Mouse (Mus musculus) midbrain, postnatal 0 days (tissue): ENCODE data around the gene Tcerg1l. TPM values are rescaled to one million over a fixed set of nuclear protein-coding genes. Genes with fewer than 3 reads are reported as not detected.

ENCODE experiments used
- ATAC-seq: fragments of 200-750 bp; cut with Nextera tagmentation; 2 replicates; pipeline ENCODE4 v1.8.0; 2017; ENCODE audit warnings: moderate number of reproducible peaks, mild to moderate bottlenecking, moderate TSS enrichment, moderate library complexity; ENCODE audit not compliant: low FRiP score
- DNase-seq: peaks from one replicate; pipeline ENCODE4 v3.0.0-alpha.2; 2015; ENCODE audit warnings: low spot score
- H3K27ac ChIP-seq: fragments of 300-500 bp; sonication (generic); 2 replicates; pipeline ENCODE4 v1.5.1; 2014; ENCODE audit warnings: low read depth, mild to moderate bottlenecking, low read length, mixed read lengths
- H3K27me3 ChIP-seq: fragments of 300-500 bp; sonication (generic); 2 replicates; pipeline ENCODE4 v1.6.1; 2014; ENCODE audit warnings: low read length, control low read depth, mixed read lengths; ENCODE audit not compliant: insufficient read depth
- H3K36me3 ChIP-seq: fragments of 300-500 bp; sonication (generic); 2 replicates; pipeline ENCODE4 v1.6.1; 2014; ENCODE audit warnings: low read length, control low read depth, mixed read lengths; ENCODE audit not compliant: insufficient read depth
- H3K4me1 ChIP-seq: fragments of 300-500 bp; sonication (generic); 2 replicates; pipeline ENCODE4 v1.6.1; 2014; ENCODE audit warnings: mild to moderate bottlenecking, control low read depth, antibody characterized with exemption, low read length, mixed read lengths; ENCODE audit not compliant: insufficient read depth
- H3K4me2 ChIP-seq: fragments of 300-500 bp; sonication (generic); 2 replicates; pipeline ENCODE4 v1.6.1; 2014; ENCODE audit warnings: low read depth, mild to moderate bottlenecking, low read length, mixed read lengths; ENCODE audit not compliant: poor library complexity, severe bottlenecking
- H3K4me3 ChIP-seq: fragments of 300-500 bp; sonication (generic); 2 replicates; pipeline ENCODE4 v1.5.1; 2014; ENCODE audit warnings: low read depth, mild to moderate bottlenecking, low read length, moderate library complexity
- H3K9ac ChIP-seq: fragments of 300-500 bp; sonication (generic); replicated peaks from 2 replicates; pipeline ENCODE4 v1.6.1; 2014; ENCODE audit warnings: mild to moderate bottlenecking, low read length, moderate library complexity, mixed read lengths; ENCODE audit not compliant: poor library complexity, severe bottlenecking
- H3K9me3 ChIP-seq: fragments of 300-500 bp; sonication (generic); 2 replicates; pipeline ENCODE4 v1.6.1; 2016; ENCODE audit warnings: low read length, control low read depth
- CTCF ChIP-seq: IDR thresholded peaks from 2 replicates; pipeline ENCODE4 v1.5.1; 2016; ENCODE audit warnings: antibody characterized with exemption, mild to moderate bottlenecking
- WGBS: fragments of 180-500 bp; shearing (Covaris S2); extraction: QIAGEN DNeasy Blood & Tissue Kit; methylation state at CpG from one replicate; pipeline ENCODE4 v1.1.7; 2014; 5-methylcytosine and 5-hydroxymethylcytosine counted together
- polyA plus RNA-seq: library from polyadenylated mRNA; unstranded; fragments of >200 nt; fragmentation: Nextera tagmentation; extraction: Ambion mirVana; gene quantifications from 2 replicates; pipeline ENCODE4 v1.2.1, GENCODE M21; 2015
- total RNA-seq: library from RNA; depleted of rRNA; stranded (reverse); fragments of >200 nt; gene quantifications from 2 replicates; pipeline ENCODE4 v1.2.3, GENCODE M21; 2014

Tcerg1l gene
- total and polyA plus RNA-seq, 2 experiments from 2014 or later, result 31.2 to 36.0 TPM

DNA sequence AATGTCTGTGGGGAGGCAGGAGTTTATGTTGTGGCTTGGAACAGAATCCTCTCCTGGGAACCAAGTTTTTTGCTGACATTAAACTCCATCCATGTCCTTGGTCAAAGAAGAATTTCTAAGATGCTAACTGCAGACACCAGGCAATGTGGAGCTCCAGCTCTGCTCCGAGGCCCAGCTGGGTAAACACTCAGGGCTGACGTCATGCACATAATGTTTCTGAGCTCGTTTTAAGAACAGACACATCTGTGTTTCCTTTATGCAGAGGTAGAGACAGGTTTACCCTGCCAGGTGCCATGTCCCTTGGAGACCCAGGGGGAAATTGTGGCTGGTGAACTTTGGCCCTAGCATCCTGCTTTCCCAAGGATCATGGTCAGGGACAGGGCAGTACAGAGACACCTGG, 29.9 kb upstream of the Tcerg1l start:
- DNase-seq (no peak), ATAC-seq (no peak)
- no peaks in the 10 kb centered on the region for H3K4me1 ChIP-seq
- no peak overlapping the region for H3K4me3 ChIP-seq
- H3K36me3 ChIP-seq, result no peaks in the 10 kb centered on the region
- H3K9me3 ChIP-seq, result no peaks in the 10 kb centered on the region
- H3K4me2 ChIP-seq, result no peak overlapping the region
- H3K27ac ChIP-seq, result no peak overlapping the region
- no peaks in the 10 kb centered on the region for H3K27me3 ChIP-seq
- WGBS, result 70% methylated on average over 3 of the region's 3 CpGs
- TF ChIP-seq CTCF, result no peak
- no peak overlapping the region for H3K9ac ChIP-seq

DNA sequence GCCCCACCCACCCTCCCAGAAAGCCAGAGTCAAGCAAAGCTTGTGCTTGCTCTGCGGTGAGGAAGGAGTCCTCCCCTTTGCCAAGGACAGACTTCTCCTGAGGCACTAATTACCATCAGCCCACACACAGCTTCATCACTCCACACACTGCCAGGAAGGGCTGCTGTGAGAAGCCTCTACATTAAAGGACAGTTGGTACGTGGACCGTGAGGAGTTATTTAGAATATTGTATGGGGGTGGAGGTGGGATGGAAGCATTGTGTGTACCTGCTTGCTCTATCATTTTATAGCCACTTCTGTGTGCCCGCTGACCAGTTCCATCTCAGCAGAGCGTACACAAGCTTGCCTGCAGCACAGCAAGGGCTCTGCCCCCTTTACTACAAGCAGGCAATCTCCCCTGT, 16.0 kb upstream of the Tcerg1l start:
- DNase-seq, result no peak
- Histone ChIP-seq H3K27me3 (no peaks in the 10 kb centered on the region), H3K4me2 (no peak overlapping the region), H3K9me3 (no peaks in the 10 kb centered on the region), H3K4me3 (no peak overlapping the region), H3K36me3 (no peaks in the 10 kb centered on the region), H3K27ac (no peak overlapping the region), H3K4me1 (no peaks in the 10 kb centered on the region), H3K9ac (no peak overlapping the region)
- no peak for ATAC-seq
- WGBS, result 64% methylated on average over 5 of the region's 5 CpGs
- no peak for TF ChIP-seq CTCF

- Histone ChIP-seq H3K9me3 (no peaks in the 10 kb centered on the region), H3K27me3 (0 out of 2 replicates have a peak, but pooled peaks cover 3% of the 10 kb centered on the region), H3K36me3 (no peaks in the 10 kb centered on the region), H3K4me1 (no peaks in the 10 kb centered on the region), H3K27ac (no peak overlapping the region), H3K9ac (no peak overlapping the region), H3K4me2 (no peak overlapping the region), H3K4me3 (no peak overlapping the region)
- ATAC-seq, result no peak
- no peak for DNase-seq
- WGBS, result 96% methylated on average over 5 of the region's 5 CpGs
- no peak for TF ChIP-seq CTCF
These were observed 4.1 kb upstream of the Tcerg1l start for GRCm38 (mm10) chr7:138401641-138402040.

GRCm38 (mm10) chr7:138400506-138401272, 3.2 kb upstream of the Tcerg1l start:
- ATAC-seq (no peak), DNase-seq (no peak)
- Histone ChIP-seq H3K36me3 (no peaks in the 10 kb centered on the region), H3K27ac (no peak overlapping the region), H3K9ac (no peak overlapping the region), H3K4me3 (no peak overlapping the region), H3K4me2 (no peak overlapping the region), H3K9me3 (no peaks in the 10 kb centered on the region), H3K4me1 (no peaks in the 10 kb centered on the region), H3K27me3 (0 out of 2 replicates have a peak, but pooled peaks cover 3% of the 10 kb centered on the region)
- TF ChIP-seq CTCF, result no peak
- WGBS, result 79% methylated on average over 8 of the region's 8 CpGs

DNA sequence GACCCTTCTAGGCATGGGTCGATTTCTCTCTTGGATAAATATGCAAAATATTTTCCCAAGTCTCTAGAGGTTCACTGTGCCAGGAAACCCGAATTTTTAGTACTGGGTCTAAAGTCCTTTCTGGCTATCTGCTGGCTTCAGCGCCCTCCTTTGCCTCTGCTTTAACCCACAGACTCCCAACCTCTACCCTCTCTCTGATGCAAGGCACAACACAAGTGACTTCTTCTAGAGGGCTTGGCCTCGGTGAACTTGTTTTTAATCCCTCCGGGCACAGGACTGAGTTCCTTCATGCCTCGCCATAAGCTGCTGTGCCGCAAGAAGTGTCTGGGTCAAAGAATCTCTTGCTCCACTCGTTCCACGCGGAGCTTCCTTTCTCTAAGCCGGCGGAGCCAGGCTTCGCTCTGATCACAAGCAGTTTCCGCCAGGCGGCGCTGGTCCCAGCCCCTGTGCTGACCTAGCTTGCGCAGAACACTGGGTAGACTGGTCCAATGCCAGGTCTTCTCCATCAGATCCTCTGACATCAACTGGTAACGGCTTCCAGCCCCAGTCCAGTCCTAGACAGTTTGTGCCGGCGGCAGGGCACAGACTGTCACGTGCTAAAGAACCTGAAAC, 758 bp upstream of the Tcerg1l start:
- 2% methylated on average over 21 of the region's 21 CpGs for WGBS
- Histone ChIP-seq H3K4me3 (peak overlapping the region; percentile 70), H3K9ac (peak overlapping the region; percentile 58), H3K4me1 (no peaks in the 10 kb centered on the region), H3K4me2 (peak overlapping the region; percentile 98), H3K27ac (peak overlapping the region; percentile 62), H3K9me3 (no peaks in the 10 kb centered on the region), H3K36me3 (no peaks in the 10 kb centered on the region), H3K27me3 (0 out of 2 replicates have a peak, but pooled peaks cover 3% of the 10 kb centered on the region)
- peak; percentile 89 for TF ChIP-seq CTCF
- peak; percentile 72 for ATAC-seq
- peak; percentile 95 for DNase-seq

DNA sequence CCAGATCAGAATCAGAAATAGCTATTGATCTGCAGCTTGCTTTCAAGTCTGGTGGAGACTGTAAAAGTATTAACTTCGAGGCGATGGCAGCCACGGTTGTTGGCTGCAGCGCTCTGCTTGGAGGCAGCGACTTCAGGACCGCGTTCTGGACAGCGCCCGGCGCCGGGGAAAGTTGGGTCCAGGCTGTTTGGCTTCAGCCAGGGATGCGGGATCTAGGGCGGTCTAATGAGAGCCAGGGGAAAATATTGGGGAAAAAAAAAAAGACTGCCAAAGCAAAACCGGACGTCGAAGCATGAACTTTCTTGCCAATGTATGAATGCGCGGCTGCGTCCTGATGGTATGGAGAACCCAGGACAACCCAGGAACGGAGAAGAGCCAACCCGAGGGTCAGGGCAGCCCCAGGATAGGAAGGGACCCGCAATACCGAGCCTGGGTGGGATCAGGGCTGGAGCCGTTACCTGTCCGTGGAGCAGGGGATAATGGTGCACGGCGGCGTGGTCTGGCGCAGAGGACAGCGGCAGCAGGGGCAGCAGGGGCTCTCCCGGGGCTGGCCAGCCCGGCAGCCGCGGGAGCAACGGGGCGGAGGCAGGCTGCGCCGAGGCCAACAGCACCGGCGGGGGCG, 556 bp downstream of the Tcerg1l start:
- peak; percentile 24 for DNase-seq
- Histone ChIP-seq H3K9ac (peak overlapping the region; percentile 58), H3K9me3 (no peaks in the 10 kb centered on the region), H3K4me2 (peak overlapping the region; percentile 98), H3K27me3 (0 out of 2 replicates have a peak, but pooled peaks cover 3% of the 10 kb centered on the region), H3K27ac (peak overlapping the region; percentile 62), H3K4me3 (peak overlapping the region; percentile 70), H3K36me3 (no peaks in the 10 kb centered on the region), H3K4me1 (no peaks in the 10 kb centered on the region)
- TF ChIP-seq CTCF, result no peak
- ATAC-seq, result no peak
- WGBS, result under 1% methylated on average over 35 of the region's 41 CpGs
